In genomic region chr5:135010320-135010709, GRCm38 (mm10) we compare ENCODE assay signal across 8 mouse cellular contexts. TPM values are rescaled to one million over a fixed set of nuclear protein-coding genes. Genes with fewer than 3 reads are reported as not detected.
A peak's percentile ranks its signal among the peaks of the same experiment; 100 is the strongest.
DNase-seq lines count a peak whose midpoint lies in the region; ATAC-seq and TF ChIP-seq lines count a peak whose summit lies in the region.

No protein-coding gene starts in this region.

- H3K9me3 ChIP-seq in heart, embryonic 12.5 days (replicated peaks), result no peaks in the 10 kb centered on the region
- H3K9me3 ChIP-seq in ES-E14 (ENCODE audit: control insufficient read depth, insufficient read depth, low read depth, low read length), result no peaks in the 10 kb centered on the region

- intact Hi-C loops in heart, postnatal 25 days (cut with DNase I), result loop anchor here (5.0 kb wide), 2 partner anchors 177 to 277 kb away; partner anchors contain the start of gene Baz1b

- no peaks in the 10 kb centered on the region for H3K79me2 ChIP-seq in macrophage (ENCODE audit: inconsistent target)

- DNase-seq in heart, postnatal 25 days (ENCODE audit: low spot score), result no peak
- DNase-seq in ES-E14 (ENCODE audit: low read depth, low spot score), result no peak
- no peak for DNase-seq in embryo, embryonic 10 days (ENCODE audit: low spot score)
- DNase-seq in urinary bladder, postnatal 4 days (ENCODE audit: low spot score in 2 of 2), result no peak
- DNase-seq in layer of hippocampus, adult 8-10 months (ENCODE audit: low spot score in 2 of 2), result no peak

- peak overlapping the region; percentile 75 for H3K9ac ChIP-seq in heart, embryonic 12.5 days
- peak overlapping the region; percentile 92; the same call in 1 of the 2 replicates for H3K9ac ChIP-seq in ES-E14 (ENCODE audit: insufficient read depth, low read depth, low read length, poor library complexity, severe bottlenecking)

- H3K4me2 ChIP-seq in heart, embryonic 12.5 days, result peak overlapping the region; percentile 77

- 59% methylated on average over 7 of the region's 7 CpGs for WGBS in heart, embryonic 12.5 days
- WGBS in macrophage (ENCODE audit: missing documents), result 28% methylated on average over 6 of the region's 7 CpGs

- peak overlapping the region; percentile 99; the same call in 1 of the 2 replicates for H3K27ac ChIP-seq in heart, embryonic 12.5 days (ENCODE audit: poor library complexity, severe bottlenecking)
- H3K27ac ChIP-seq in ES-E14 (ENCODE audit: insufficient read depth, low read depth, low read length, poor library complexity, severe bottlenecking) (no peak overlapping the region), macrophage (peak overlapping the region; percentile 93)

- in situ Hi-C loops in ES-E14 (cut with MboI; ENCODE audit: low sequenced_read_pairs in 2 of 2, unreplicated experiment in 2 of 2), result no loop called here

- H3K27me3 ChIP-seq in heart, embryonic 12.5 days (replicated peaks), result 0 out of 2 replicates have a peak, but pooled peaks cover 2% of the 10 kb centered on the region

- H3K4me3 ChIP-seq in heart, embryonic 12.5 days, result peak overlapping the region; percentile 64
- peak overlapping the region; percentile 82 to 90 for H3K4me3 ChIP-seq in ES-E14 (ENCODE audit: insufficient read depth in 1 of 2, low read depth in 1 of 2, low read length in 2 of 2, poor library complexity in 1 of 2, severe bottlenecking in 1 of 2)
- peak overlapping the region; percentile 65 for H3K4me3 ChIP-seq in macrophage (ENCODE audit: inconsistent target)

- no peak for ATAC-seq in heart, embryonic 12.5 days (ENCODE audit: insufficient number of reproducible peaks, low FRiP score)
- ATAC-seq in granulocyte monocyte progenitor cell, adult 5-6 weeks (replicated peaks; ENCODE audit: poor library complexity, severe bottlenecking), result 0 out of 2 replicates have a peak, but pooled peaks have one; percentile 3

- H3K4me1 ChIP-seq in heart, embryonic 12.5 days (replicated peaks), result peaks cover 41% of the 10 kb centered on the region
- H3K4me1 ChIP-seq in ES-E14 (ENCODE audit: control insufficient read depth in 2 of 2, insufficient read depth in 2 of 2, low read length in 2 of 2, poor library complexity in 1 of 2), result peaks cover 0 to 13% of the 10 kb centered on the region in 2 experiments; a peak in 1 of 4 replicates

- peaks cover 4% of the 10 kb centered on the region; the same call in 1 of the 2 replicates for H3K36me3 ChIP-seq in heart, embryonic 12.5 days
- H3K36me3 ChIP-seq in ES-E14 (ENCODE audit: control insufficient read depth, insufficient read depth, low read length, poor library complexity, severe bottlenecking), result peaks cover 9% of the 10 kb centered on the region; the same call in 1 of the 2 replicates
- H3K36me3 ChIP-seq in macrophage (ENCODE audit: inconsistent target), result no peaks in the 10 kb centered on the region

TF ChIP-seq in ES-E14, 5 proteins besides CTCF, POLR2A, EP300 and RAD21:
- no peak for TF ChIP-seq CHD2 (IDR thresholded peaks at IDR 0.05; ENCODE audit: low read depth, low read length)
- no peak for TF ChIP-seq MAFK (IDR thresholded peaks at IDR 0.05; ENCODE audit: insufficient read depth, low read depth, low read length)
- TF ChIP-seq HCFC1 (IDR thresholded peaks at IDR 0.05; ENCODE audit: borderline replicate concordance, insufficient read depth, low read length), result no peak
- no peak for TF ChIP-seq ZNF384 (IDR thresholded peaks at IDR 0.05; ENCODE audit: low read depth, low read length)
- TF ChIP-seq ZC3H11A (IDR thresholded peaks at IDR 0.05; ENCODE audit: borderline replicate concordance, low read depth, low read length), result no peak

RNA-seq across cellular contexts. Expression of gene Abhd11, which starts 1.4 kb away (rescaled TPM):
- polyA plus RNA-seq in heart, embryonic 12.5 days (2016; fragmentation: Nextera tagmentation; extraction: Ambion mirVana), result 58.1 and 58.3 TPM in 2 replicates
- 10 to 100 TPM; 59.4 to 65.8 TPM for total RNA-seq in heart, postnatal 25 days (2021)
- 64.8 and 105 TPM in 2 replicates for total RNA-seq in ES-E14 (2012; rRNA removed)
- total RNA-seq in granulocyte monocyte progenitor cell, adult 5-6 weeks (2014; fragmentation: Nextera tagmentation), result 102 and 115 TPM in 2 replicates
- 56.8 and 75.0 TPM in 2 replicates for total RNA-seq in granulocyte monocyte progenitor cell, adult 5-6 weeks (2017)
- total RNA-seq in macrophage (2018; cell fraction: chromatin; rRNA removed), result 10 to 100 TPM in 23 of 26 experiments, 1 to 10 TPM in 3; 8.5 to 35.1 (median 21.1) TPM
- 10 to 100 TPM in 23 of 26 experiments, 1 to 10 TPM in 3; 7.4 to 17.4 (median 13.1) TPM for total RNA-seq in macrophage (2018; cell fraction: cytosol; rRNA removed)
- 10 to 100 TPM in 24 of 26 experiments, 1 to 10 TPM in 2; 8.0 to 49.1 (median 19.5) TPM for total RNA-seq in macrophage (2018; cell fraction: nucleus; rRNA removed)
- polyA plus RNA-seq in macrophage (2018), result 9.5 to 22.6 TPM (median 12.8 TPM) in 3 replicates
- 10 to 100 TPM; 30.3 to 35.3 (median 33.6) TPM for total RNA-seq in layer of hippocampus, adult 8-10 months (2022)

RNA-seq across cellular contexts. Expression of gene Stx1a, which starts 13.0 kb away (rescaled TPM):
- polyA plus RNA-seq in heart, embryonic 12.5 days (2016; fragmentation: Nextera tagmentation; extraction: Ambion mirVana), result 12.1 and 13.3 TPM in 2 replicates
- 1 to 10 TPM; 2.2 to 2.3 TPM for total RNA-seq in heart, postnatal 25 days (2021)
- total RNA-seq in ES-E14 (2012; rRNA removed), result 9.5 and 14.6 TPM in 2 replicates
- total RNA-seq in granulocyte monocyte progenitor cell, adult 5-6 weeks (2014; fragmentation: Nextera tagmentation), result 1.2 and 3.6 TPM in 2 replicates
- total RNA-seq in granulocyte monocyte progenitor cell, adult 5-6 weeks (2017), result not detected in 2 replicates
- 1 to 10 TPM in 18 of 26 experiments, under 1 TPM in 8; 0.34 to 6.6 (median 1.6) TPM for total RNA-seq in macrophage (2018; cell fraction: chromatin; rRNA removed)
- total RNA-seq in macrophage (2018; cell fraction: cytosol; rRNA removed), result under 1 TPM in 19 of 26 experiments, not detected in 7; 0.03 to 0.44 (median 0.14) TPM
- 1 to 10 TPM in 8 of 26 experiments, under 1 TPM in 14, not detected in 4; 0.29 to 3.3 (median 0.86) TPM for total RNA-seq in macrophage (2018; cell fraction: nucleus; rRNA removed)
- polyA plus RNA-seq in macrophage (2018), result 0.26 to 0.45 TPM (median 0.36 TPM) in 3 replicates
- total RNA-seq in layer of hippocampus, adult 8-10 months (2022), result 10 to 100 TPM; 84.7 to 93.8 (median 89.2) TPM

RNA-seq across cellular contexts. Expression of gene Cldn3, which starts 24.3 kb away (rescaled TPM):
- polyA plus RNA-seq in heart, embryonic 12.5 days (2016; fragmentation: Nextera tagmentation; extraction: Ambion mirVana), result 2.5 and 3.2 TPM in 2 replicates
- total RNA-seq in heart, postnatal 25 days (2021), result not detected
- 8.4 and 24.1 TPM in 2 replicates for total RNA-seq in ES-E14 (2012; rRNA removed)
- total RNA-seq in granulocyte monocyte progenitor cell, adult 5-6 weeks (2014; fragmentation: Nextera tagmentation), result not detected in 2 replicates
- not detected in 2 replicates for total RNA-seq in granulocyte monocyte progenitor cell, adult 5-6 weeks (2017)
- total RNA-seq in macrophage (2018; cell fraction: chromatin; rRNA removed), result not detected
- not detected for total RNA-seq in macrophage (2018; cell fraction: cytosol; rRNA removed)
- total RNA-seq in macrophage (2018; cell fraction: nucleus; rRNA removed), result not detected
- polyA plus RNA-seq in macrophage (2018), result not detected in 3 replicates
- total RNA-seq in layer of hippocampus, adult 8-10 months (2022), result under 1 TPM; 0.61 to 0.87 (median 0.81) TPM

RNA-seq across cellular contexts. Expression of gene Dnajc30, which starts 53.7 kb away (rescaled TPM):
- 25.0 and 28.4 TPM in 2 replicates for polyA plus RNA-seq in heart, embryonic 12.5 days (2016; fragmentation: Nextera tagmentation; extraction: Ambion mirVana)
- total RNA-seq in heart, postnatal 25 days (2021), result 10 to 100 TPM; 35.9 to 37.0 TPM
- total RNA-seq in ES-E14 (2012; rRNA removed), result 6.2 and 8.3 TPM in 2 replicates
- total RNA-seq in granulocyte monocyte progenitor cell, adult 5-6 weeks (2014; fragmentation: Nextera tagmentation), result 15.7 and 18.7 TPM in 2 replicates
- 5.4 and 6.5 TPM in 2 replicates for total RNA-seq in granulocyte monocyte progenitor cell, adult 5-6 weeks (2017)
- 10 to 100 TPM in 2 of 26 experiments, 1 to 10 TPM in 23, under 1 TPM in 1; 0.81 to 13.1 (median 5.2) TPM for total RNA-seq in macrophage (2018; cell fraction: chromatin; rRNA removed)
- total RNA-seq in macrophage (2018; cell fraction: cytosol; rRNA removed), result 10 to 100 TPM; 13.1 to 22.5 (median 18.9) TPM
- 10 to 100 TPM in 9 of 26 experiments, 1 to 10 TPM in 17; 1.9 to 16.2 (median 7.1) TPM for total RNA-seq in macrophage (2018; cell fraction: nucleus; rRNA removed)
- polyA plus RNA-seq in macrophage (2018), result 15.8 to 18.7 TPM (median 18.1 TPM) in 3 replicates
- total RNA-seq in layer of hippocampus, adult 8-10 months (2022), result 10 to 100 TPM; 36.5 to 43.4 (median 38.6) TPM

RNA-seq across cellular contexts. Expression of gene Bud23, which starts 54.4 kb away (rescaled TPM):
- polyA plus RNA-seq in heart, embryonic 12.5 days (2016; fragmentation: Nextera tagmentation; extraction: Ambion mirVana), result 63.6 and 68.5 TPM in 2 replicates
- total RNA-seq in heart, postnatal 25 days (2021), result 10 to 100 TPM; 22.3 to 22.7 TPM
- total RNA-seq in ES-E14 (2012; rRNA removed), result 110 and 112 TPM in 2 replicates
- total RNA-seq in granulocyte monocyte progenitor cell, adult 5-6 weeks (2014; fragmentation: Nextera tagmentation), result 80.5 and 90.8 TPM in 2 replicates
- 44.9 and 89.9 TPM in 2 replicates for total RNA-seq in granulocyte monocyte progenitor cell, adult 5-6 weeks (2017)
- 100 to 1,000 TPM in 18 of 26 experiments, 10 to 100 TPM in 8; 57.5 to 179 (median 125) TPM for total RNA-seq in macrophage (2018; cell fraction: chromatin; rRNA removed)
- total RNA-seq in macrophage (2018; cell fraction: cytosol; rRNA removed), result 10 to 100 TPM; 15.9 to 30.2 (median 24.7) TPM
- total RNA-seq in macrophage (2018; cell fraction: nucleus; rRNA removed), result 100 to 1,000 TPM in 1 of 26 experiments, 10 to 100 TPM in 25; 18.2 to 137 (median 54.9) TPM
- polyA plus RNA-seq in macrophage (2018), result 26.6 to 49.6 TPM (median 28.5 TPM) in 3 replicates
- 10 to 100 TPM; 46.6 to 64.1 (median 52.9) TPM for total RNA-seq in layer of hippocampus, adult 8-10 months (2022)
